Mouse (Mus musculus): Measurements from ENCODE around the gene Prtn3.

DNA sequence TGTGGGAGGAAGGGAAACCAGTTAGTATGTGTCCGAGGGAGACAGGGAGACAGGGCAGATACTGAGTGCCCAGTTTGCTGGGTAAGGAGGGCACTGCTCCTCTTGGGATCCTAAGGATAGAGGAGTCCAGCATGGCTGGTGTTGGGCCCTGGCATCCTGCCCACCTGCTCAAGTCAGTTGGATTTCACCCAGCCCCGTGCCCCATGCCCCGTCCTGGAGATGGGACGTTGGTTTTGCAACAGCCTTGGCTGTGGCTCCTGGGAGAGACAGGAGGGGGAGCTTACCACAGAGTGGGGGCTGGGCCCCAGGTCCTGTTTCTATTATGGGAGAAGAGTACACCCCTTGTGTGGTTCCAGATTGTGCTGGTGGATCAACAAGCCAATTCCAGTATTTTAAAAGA lies 10.2 kb downstream of the Prtn3 start:
- TF ChIP-seq CTCF (IDR thresholded peaks at IDR 0.05; ENCODE audit: borderline replicate concordance, insufficient read depth, low read depth, low read length) = no peak
- TF ChIP-seq POLR2A (IDR thresholded peaks at IDR 0.05; ENCODE audit: borderline replicate concordance, insufficient read depth, low read length) = no peak
